ENCODE assay signal across 9 mouse cellular contexts in genomic region chr4:140103341-140104027, GRCm38 (mm10).
DNase-seq lines count a peak whose midpoint lies in the region; ATAC-seq lines count a peak whose summit lies in the region.
"Had no signal": no experiment of that assay in that cellular context is flagged by ENCODE, and none has a peak within 500 bp of the region (broad histone marks: within the 10 kb centered on the region; RNA-seq: fewer than 3 reads in every experiment).

No protein-coding gene starts in this region.

- peaks cover 64% of the 10 kb centered on the region for H3K27me3 ChIP-seq in kidney, embryonic 15.5 days
- H3K27me3 ChIP-seq in intestine, embryonic 15.5 days (replicated peaks): peaks cover 35% of the 10 kb centered on the region
- H3K27me3 ChIP-seq in neural tube, embryonic 13.5 days: peaks cover 10% of the 10 kb centered on the region
- H3K27me3 ChIP-seq: CH12.LX had no signal

- no peaks in the 10 kb centered on the region for H3K36me3 ChIP-seq in kidney, embryonic 15.5 days
- H3K36me3 ChIP-seq in intestine, embryonic 15.5 days: no peaks in the 10 kb centered on the region
- no peaks in the 10 kb centered on the region for H3K36me3 ChIP-seq in neural tube, embryonic 13.5 days

- no peak for ATAC-seq in kidney, embryonic 15.5 days (replicated peaks; ENCODE audit: low FRiP score)
- no peak for ATAC-seq in intestine, embryonic 15.5 days
- peak; percentile 62 for ATAC-seq in neural tube, embryonic 13.5 days (ENCODE audit: low read depth)

- H3K4me1 ChIP-seq in kidney, embryonic 15.5 days: peaks cover 18% of the 10 kb centered on the region
- 0 out of 2 replicates have a peak, but pooled peaks cover 6% of the 10 kb centered on the region for H3K4me1 ChIP-seq in intestine, embryonic 15.5 days (replicated peaks)
- peaks cover 66% of the 10 kb centered on the region for H3K4me1 ChIP-seq in neural tube, embryonic 13.5 days (replicated peaks)

- intact Hi-C loops in gastrocnemius, postnatal 14 days (cut with DNase I; ENCODE audit: low total_unique reads): no loop called here

- 0 out of 2 replicates have a peak overlapping the region, but pooled peaks have one; percentile 0 for H3K4me3 ChIP-seq in kidney, embryonic 15.5 days (replicated peaks)
- H3K4me3 ChIP-seq in intestine, embryonic 15.5 days (replicated peaks): no peak overlapping the region
- peak overlapping the region; percentile 9; the same call in 1 of the 2 replicates for H3K4me3 ChIP-seq in neural tube, embryonic 13.5 days

- H3K4me2 ChIP-seq in kidney, embryonic 15.5 days: peak overlapping the region; percentile 46
- H3K4me2 ChIP-seq in intestine, embryonic 15.5 days (replicated peaks): peak overlapping the region; percentile 57
- H3K4me2 ChIP-seq in neural tube, embryonic 13.5 days: peak overlapping the region; percentile 48

- no peaks in the 10 kb centered on the region for H3K9me3 ChIP-seq in kidney, embryonic 15.5 days (replicated peaks)
- no peaks in the 10 kb centered on the region for H3K9me3 ChIP-seq in intestine, embryonic 15.5 days
- no peaks in the 10 kb centered on the region for H3K9me3 ChIP-seq in neural tube, embryonic 13.5 days

- 2% methylated on average over 28 of the region's 28 CpGs for whole genome bisulfite sequencing in kidney, embryonic 15.5 days
- WGBS in intestine, embryonic 15.5 days: 3% methylated on average over 28 of the region's 28 CpGs
- 2% methylated on average over 28 of the region's 28 CpGs for WGBS in neural tube, embryonic 13.5 days

- DNase-seq in kidney, adult 18-20 months: no peak
- peak; percentile 82 for DNase-seq in embryo, embryonic 11 days
- no peak for DNase-seq in gastrocnemius, postnatal 10 days
- DNase-seq in cerebellum, adult 11-12 months: no peak
- no peak for DNase-seq in gastrocnemius, postnatal 14 days

- H3K27ac ChIP-seq in kidney, embryonic 15.5 days: no peak overlapping the region
- H3K27ac ChIP-seq in intestine, embryonic 15.5 days: no peak overlapping the region
- H3K27ac ChIP-seq in neural tube, embryonic 13.5 days (replicated peaks): peak overlapping the region; percentile 85

- H3K9ac ChIP-seq in kidney, embryonic 15.5 days: no peak overlapping the region
- peak overlapping the region; percentile 23; the same call in 1 of the 2 replicates for H3K9ac ChIP-seq in intestine, embryonic 15.5 days
- peak overlapping the region; percentile 28; the same call in 1 of the 2 replicates for H3K9ac ChIP-seq in neural tube, embryonic 13.5 days
